Mouse (Mus musculus) v-Abl transformed pro-B cells (cell line): ENCODE data around the gene A4galt.

Source experiments
- in situ Hi-C, 2 experiments: fragments of 400-800 bp; cut with MboI; formaldehyde crosslinking; loops; one replicate each; pipeline ENCODE4 v1.15.1; 2025; ENCODE audit not compliant: unreplicated experiment in 2 of 2

A4galt gene

DNA sequence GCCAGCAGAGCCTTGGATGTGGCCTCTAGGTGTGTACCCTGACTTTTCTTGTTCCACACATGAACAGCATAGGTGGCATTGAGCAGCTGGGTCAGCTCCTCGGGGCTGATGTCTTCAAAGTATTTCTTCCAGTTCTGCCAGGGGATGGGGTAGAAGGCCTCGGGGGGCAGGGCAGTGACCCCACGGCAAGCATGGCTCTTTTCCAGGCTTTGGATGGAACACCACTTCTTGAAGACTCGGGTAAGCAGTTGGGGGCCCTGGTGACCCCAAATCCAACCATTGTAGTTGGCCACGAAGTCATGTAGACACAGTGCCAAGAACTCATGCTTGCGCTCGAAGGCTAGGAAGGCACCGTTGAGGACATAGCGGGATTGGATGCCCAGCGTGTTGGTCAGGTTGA is 24.0 kb downstream of the A4galt start:
- in situ Hi-C loops = no loop called here

DNA sequence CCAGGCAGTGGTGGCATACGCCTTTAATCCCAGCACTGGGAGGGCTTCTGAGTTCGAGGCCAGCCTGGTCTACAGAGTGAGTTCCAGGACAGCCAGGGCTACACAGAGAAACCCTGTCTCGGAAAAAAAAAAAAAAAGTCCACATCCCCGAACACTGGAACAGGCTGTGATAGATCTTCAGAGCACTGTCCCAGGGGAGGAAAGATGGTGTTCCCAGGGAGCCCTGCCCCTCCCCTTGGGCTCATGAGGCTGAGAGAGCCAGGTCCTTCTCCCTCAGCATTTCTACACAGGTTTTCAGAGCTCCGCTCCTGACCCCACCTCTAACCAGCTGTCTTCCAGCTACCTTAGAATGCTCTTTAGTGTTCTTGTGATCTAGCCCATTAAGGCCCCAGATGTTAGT is 24.7 kb downstream of the A4galt start:
- in situ Hi-C loops = no loop called here

DNA sequence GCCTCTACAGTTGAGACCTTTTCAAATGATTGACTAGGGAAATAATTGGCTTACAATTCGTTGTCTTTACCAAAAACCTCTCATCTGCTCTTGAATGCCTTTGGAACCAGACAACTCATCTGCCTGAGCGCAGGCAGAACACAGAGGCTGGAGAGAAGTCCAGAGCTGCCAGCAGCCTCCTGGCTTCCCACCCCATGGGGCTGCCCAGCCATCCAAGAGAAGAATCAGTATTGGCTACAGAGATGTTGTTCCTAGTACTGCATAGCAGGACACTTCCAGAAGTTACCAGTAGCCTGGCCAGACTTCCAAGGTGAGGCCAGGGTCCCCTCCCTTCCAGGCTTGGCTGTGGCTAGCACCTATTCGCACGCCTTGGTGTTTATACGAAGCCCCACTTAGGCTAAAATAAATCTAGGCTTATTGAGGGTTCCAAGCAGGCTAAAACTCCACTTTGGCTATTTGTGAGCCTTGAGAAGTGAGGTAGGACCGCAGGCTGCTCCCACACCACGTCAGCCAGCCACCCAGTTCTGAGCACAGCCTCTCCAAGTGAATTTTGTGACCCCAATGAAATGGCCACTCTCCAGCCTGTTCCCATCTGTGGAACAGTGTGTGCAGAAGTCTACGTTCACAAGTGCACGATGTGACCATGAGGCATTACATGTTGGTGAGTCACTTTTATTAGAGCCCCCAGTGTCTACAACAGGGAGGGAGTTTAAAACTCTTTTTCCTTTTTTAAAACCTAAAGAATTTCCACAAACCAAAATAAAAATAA is 25.3 kb downstream of the A4galt start:
- in situ Hi-C loops = no loop called here

DNA sequence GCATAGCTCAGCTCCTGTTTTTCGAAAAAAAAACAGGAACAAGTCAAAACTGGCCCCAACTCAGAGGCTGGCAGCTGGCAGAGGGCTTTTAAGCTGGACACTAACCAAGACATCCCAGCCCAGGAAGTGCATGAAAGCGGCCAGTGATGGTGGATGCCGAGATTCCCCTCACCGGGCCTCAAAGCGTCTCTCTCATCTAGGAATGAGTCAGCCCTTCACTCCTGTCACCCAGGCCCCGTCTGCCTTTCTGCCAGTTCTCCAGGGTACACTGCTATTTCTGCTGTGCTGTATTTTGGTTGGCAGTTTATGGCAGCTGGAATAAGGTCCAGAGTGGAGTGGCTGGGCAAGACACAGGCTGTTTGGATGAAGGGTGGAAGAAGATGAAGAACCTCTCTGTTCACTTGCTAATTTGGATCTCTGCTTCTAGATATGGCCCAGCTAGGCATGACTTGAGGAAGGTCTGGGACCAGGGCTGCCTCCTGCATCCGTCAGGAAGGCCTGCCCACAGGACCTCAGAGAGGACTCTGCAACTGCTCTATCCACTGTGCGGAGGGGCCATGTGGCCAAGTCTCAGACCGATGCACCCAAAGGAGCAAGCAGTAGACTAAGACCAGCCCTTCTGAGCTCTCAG is 27.3 kb downstream of the A4galt start:
- in situ Hi-C loops = loop anchor here (5.0 to 25.0 kb wide), 4 partner anchors 52 to 1413 kb away; partner anchors contain the start of genes Cyb5r3 (in 1 of the 2) and Efcab6 (in 1 of the 2)

GRCm38 (mm10) chr15:83223208-83223962 is 28.2 kb downstream of the A4galt start:
- in situ Hi-C loops = loop anchor here (5.0 to 25.0 kb wide), 4 partner anchors 51 to 1414 kb away; partner anchors contain the start of genes Cyb5r3 (in 1 of the 2) and Efcab6 (in 1 of the 2)

- in situ Hi-C loops = loop anchor here (5.0 to 25.0 kb wide), 4 partner anchors 49 to 1416 kb away; partner anchors contain the start of genes Cyb5r3 (in 1 of the 2) and Efcab6 (in 1 of the 2)
Observed at GRCm38 (mm10) chr15:83221721-83222120, 29.9 kb downstream of the A4galt start.

DNA sequence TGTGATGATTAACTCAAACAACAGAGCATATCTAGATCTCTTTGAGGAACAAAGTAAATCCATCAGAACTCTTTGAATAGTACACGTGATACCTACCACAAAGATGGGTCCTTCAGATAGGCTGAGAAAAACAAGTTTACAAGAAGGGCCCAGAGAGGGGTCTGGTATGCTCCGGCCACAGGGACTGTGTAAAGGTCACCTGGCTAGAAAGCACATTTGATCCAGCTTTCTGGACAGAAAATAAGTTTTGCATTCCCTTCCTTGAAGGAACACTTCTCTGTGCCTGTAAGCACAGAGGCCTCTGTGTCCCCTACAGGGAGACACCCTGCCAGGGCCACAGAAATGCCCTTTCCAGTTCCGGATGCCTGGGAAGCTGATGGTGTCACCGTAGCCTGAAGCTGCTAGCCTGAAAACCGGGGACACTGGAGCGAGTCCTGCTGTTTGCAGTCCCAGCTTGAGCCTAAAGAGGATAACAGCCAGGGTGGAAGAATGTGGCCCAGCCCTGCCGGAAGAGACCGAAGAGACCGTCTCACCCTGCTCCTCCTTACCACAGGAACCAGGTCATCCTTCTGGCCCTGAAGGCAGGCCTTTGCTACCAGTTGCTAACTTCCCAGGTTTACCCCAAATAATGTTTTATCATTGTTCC is 31.1 kb downstream of the A4galt start:
- in situ Hi-C loops = loop anchor here (5.0 to 25.0 kb wide), 4 partner anchors 48 to 1417 kb away; partner anchors contain the start of genes Cyb5r3 (in 1 of the 2) and Efcab6 (in 1 of the 2)

GRCm38 (mm10) chr15:83215322-83216216 is 36.0 kb downstream of the A4galt start:
- in situ Hi-C loops = loop anchor here (5.0 to 25.0 kb wide), 9 partner anchors 109 to 1422 kb away; partner anchors contain the start of genes Efcab6 (in 1 of the 2) and Ttll1 (in 1 of the 2)

DNA sequence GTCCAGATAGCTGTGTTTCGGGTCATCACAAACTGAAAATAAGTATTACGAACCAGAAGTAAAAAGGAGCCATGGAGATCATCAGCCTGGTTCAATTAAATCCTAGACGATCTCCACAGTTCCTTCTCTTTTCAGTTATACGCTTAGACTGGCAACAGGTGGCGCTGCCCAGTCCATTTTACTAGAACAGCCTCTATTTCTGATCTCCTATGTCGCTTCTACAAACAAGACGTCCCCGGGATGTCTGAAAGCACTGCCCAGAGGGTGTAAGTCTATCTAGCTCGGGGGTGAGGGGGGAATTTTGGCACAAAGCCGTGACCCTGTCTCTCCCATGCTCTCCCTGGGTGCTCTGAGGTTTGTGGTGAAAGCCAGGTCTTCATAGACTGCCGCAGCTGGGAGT is 41.3 kb downstream of the A4galt start:
- in situ Hi-C loops = loop anchor here (10.0 to 25.0 kb wide), 8 partner anchors 115 to 1427 kb away; partner anchors contain the start of genes Efcab6 (in 1 of the 2) and Ttll1 (in 1 of the 2)

- in situ Hi-C loops = loop anchor here (5.0 to 25.0 kb wide), 15 partner anchors 103 to 1428 kb away; partner anchors contain the start of genes Ttll1 (in 2 of the 2), Efcab6 (in 1 of the 2) and Serhl (in 1 of the 2)
Observed at GRCm38 (mm10) chr15:83209719-83210118, 41.9 kb downstream of the A4galt start.

GRCm38 (mm10) chr15:83209092-83209695 is 42.4 kb downstream of the A4galt start:
- in situ Hi-C loops = loop anchor here (5.0 to 25.0 kb wide), 11 partner anchors 103 to 1428 kb away; partner anchors contain the start of genes Efcab6 (in 1 of the 2), Serhl (in 1 of the 2) and Ttll1 (in 1 of the 2)

DNA sequence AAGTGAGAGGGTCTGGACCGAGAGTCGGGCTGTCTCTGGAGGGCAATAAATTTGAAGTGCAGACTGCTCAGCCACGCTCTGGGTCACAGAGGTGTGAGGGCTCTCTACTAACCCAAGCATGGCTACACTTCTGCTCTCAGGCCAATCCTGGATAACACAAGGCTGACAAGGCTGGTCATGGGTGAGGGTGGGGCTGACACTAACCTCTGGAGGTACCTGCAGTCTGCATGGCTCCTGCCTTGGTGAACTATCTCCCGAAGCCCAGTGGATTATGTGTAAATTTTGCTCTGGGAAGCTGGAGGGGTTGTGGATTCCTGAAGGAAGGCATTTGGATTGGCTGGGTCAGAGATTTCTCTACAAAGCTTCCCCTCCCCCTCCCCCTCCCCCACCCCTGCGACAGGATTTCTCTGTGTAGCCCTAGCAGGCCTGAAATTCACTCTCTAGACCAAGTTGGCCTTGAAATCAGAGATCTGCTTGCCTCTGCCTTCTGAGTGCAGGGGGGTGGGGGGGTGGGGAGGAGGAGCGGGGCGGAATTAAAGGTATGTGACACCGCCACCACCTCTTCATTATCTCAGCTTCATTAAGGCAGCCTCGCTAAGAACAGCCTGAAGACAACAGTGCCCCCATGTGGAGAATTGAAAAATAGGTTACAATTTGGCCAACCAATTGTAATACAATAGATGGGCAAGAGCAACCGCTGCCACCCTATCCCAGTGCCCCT is 46.7 kb downstream of the A4galt start:
- in situ Hi-C loops = loop anchor here (5.0 to 25.0 kb wide), 12 partner anchors 88 to 1432 kb away; partner anchors contain the start of genes Efcab6 (in 1 of the 2), Serhl (in 1 of the 2) and Ttll1 (in 1 of the 2)

GRCm38 (mm10) chr15:83202412-83202811 is 49.2 kb downstream of the A4galt start:
- in situ Hi-C loops = loop anchor here (5.0 to 25.0 kb wide), 9 partner anchors 85 to 1435 kb away; partner anchors contain the start of genes Efcab6 (in 1 of the 2), Serhl (in 1 of the 2) and Ttll1 (in 1 of the 2)

GRCm38 (mm10) chr15:83193413-83193812 is 58.2 kb downstream of the A4galt start:
- in situ Hi-C loops = no loop called here

DNA sequence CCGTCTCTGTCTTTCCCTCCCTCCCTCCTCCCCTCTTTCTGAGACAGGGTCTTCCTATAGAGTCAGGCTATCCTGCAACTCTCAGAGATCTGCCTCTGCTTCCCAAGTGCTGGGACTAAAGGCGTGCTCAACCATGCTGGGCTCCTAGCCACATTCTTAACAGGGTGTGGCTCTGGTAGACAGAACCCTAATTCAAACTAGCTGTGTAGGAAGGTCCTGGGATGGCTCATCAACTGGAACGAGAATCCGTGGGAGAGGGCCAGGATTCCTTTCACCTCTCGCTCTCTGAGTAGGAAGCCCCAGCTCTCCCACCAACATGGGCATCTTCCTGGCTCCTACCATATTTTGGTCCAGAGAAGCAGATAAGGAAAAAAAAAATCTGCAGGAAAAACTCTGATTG is 69.2 kb downstream of the A4galt start:
- in situ Hi-C loops = no loop called here

- in situ Hi-C loops = no loop called here
Observed at GRCm38 (mm10) chr15:83181800-83182330, 69.7 kb downstream of the A4galt start.

DNA sequence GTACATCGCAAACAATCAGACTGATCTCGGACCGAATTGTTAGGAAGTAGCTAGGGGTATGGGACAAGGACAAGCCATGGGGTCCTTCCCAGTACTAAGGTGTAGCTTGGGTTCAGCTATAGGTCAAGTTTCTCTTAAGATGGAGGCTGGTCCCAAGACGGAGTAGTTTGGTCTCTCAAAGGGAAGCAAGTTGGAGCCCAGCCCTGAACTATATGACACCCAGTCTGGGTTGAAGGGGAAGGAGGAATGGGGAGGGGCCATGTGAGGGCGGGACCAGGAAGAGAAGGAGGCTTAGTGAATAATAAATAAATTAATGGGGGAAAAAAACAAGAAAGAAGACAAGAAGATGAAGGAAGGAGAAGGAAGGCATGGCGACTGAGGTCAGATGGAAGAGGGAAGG is 71.6 kb downstream of the A4galt start:
- in situ Hi-C loops = no loop called here
